Mouse (Mus musculus) kidney, adult 18-20 months (tissue): Measurements from ENCODE around the gene Sidt2.
A peak's percentile ranks its signal among the peaks of the same experiment; 100 is the strongest.

ENCODE experiments used
- DNase-seq: peaks from one replicate; pipeline ENCODE4 v3.0.0; 2021

The Sidt2 gene

GRCm38 (mm10) chr9:45946182-45946871 is 8.7 kb downstream of the Sidt2 start:
- DNase-seq, result no peak

GRCm38 (mm10) chr9:45945721-45946120 is 9.3 kb downstream of the Sidt2 start:
- DNase-seq, result no peak

GRCm38 (mm10) chr9:45944506-45945400 is 10.3 kb downstream of the Sidt2 start:
- no peak for DNase-seq

- DNase-seq, result no peak
These were observed 11.2 kb downstream of the Sidt2 start for GRCm38 (mm10) chr9:45943628-45944505.

GRCm38 (mm10) chr9:45942916-45943315 is 12.1 kb downstream of the Sidt2 start:
- DNase-seq, result no peak

GRCm38 (mm10) chr9:45942464-45942863 is 12.6 kb downstream of the Sidt2 start:
- DNase-seq, result no peak

- DNase-seq, result no peak
These were observed 13.6 kb downstream of the Sidt2 start for GRCm38 (mm10) chr9:45941329-45941888.

- no peak for DNase-seq
These were observed 15.3 kb downstream of the Sidt2 start for GRCm38 (mm10) chr9:45939794-45940193.

GRCm38 (mm10) chr9:45938952-45939637 is 16.0 kb downstream of the Sidt2 start:
- no peak for DNase-seq

- DNase-seq, result no peak
These were observed 17.0 kb downstream of the Sidt2 start for GRCm38 (mm10) chr9:45938088-45938487.

GRCm38 (mm10) chr9:45936883-45937282 is 18.2 kb downstream of the Sidt2 start:
- peak; percentile 79 for DNase-seq

GRCm38 (mm10) chr9:45935628-45936210 is 19.3 kb downstream of the Sidt2 start, which contains the start of gene Tagln:
Gene Tagln (minus strand): TSS chr9:45936058.
- DNase-seq, result no peak

GRCm38 (mm10) chr9:45932571-45933415 is 22.3 kb downstream of the Sidt2 start:
- DNase-seq, result peak; percentile 45

GRCm38 (mm10) chr9:45931958-45932357 is 23.1 kb downstream of the Sidt2 start:
- DNase-seq, result no peak

- no peak for DNase-seq
These were observed 25.8 kb downstream of the Sidt2 start for GRCm38 (mm10) chr9:45929285-45929684.

GRCm38 (mm10) chr9:45919895-45920294 is 35.2 kb downstream of the Sidt2 start:
- no peak for DNase-seq

- peak; percentile 55 for DNase-seq
These were observed 37.8 kb downstream of the Sidt2 start for GRCm38 (mm10) chr9:45917041-45917934.

- DNase-seq, result no peak
These were observed 39.4 kb downstream of the Sidt2 start for GRCm38 (mm10) chr9:45915659-45916058.

- DNase-seq, result peak; percentile 72
These were observed 43.4 kb downstream of the Sidt2 start for GRCm38 (mm10) chr9:45911673-45912072.

GRCm38 (mm10) chr9:45910995-45911394 is 44.1 kb downstream of the Sidt2 start:
- no peak for DNase-seq
